Mouse (Mus musculus) stomach, postnatal 0 days (tissue): ENCODE data around the gene Exosc1.

Experiments
- CTCF ChIP-seq: IDR thresholded peaks from 2 replicates; pipeline ENCODE4 v1.5.1; 2016; ENCODE audit warnings: antibody characterized with exemption, low read depth, mild to moderate bottlenecking, moderate library complexity
- EP300 ChIP-seq: optimal IDR thresholded peaks from 2 replicates; pipeline ENCODE3; 2016; ENCODE audit warnings: antibody characterized with exemption

GRCm38 (mm10) chr19:41874356-41874755, 58.9 kb downstream of the Exosc1 start:
- no peak for TF ChIP-seq CTCF
- TF ChIP-seq EP300 = no peak
